Mouse (Mus musculus): ENCODE data around the gene Chst11. TPM values are rescaled to one million over a fixed set of nuclear protein-coding genes. Genes with fewer than 3 reads are reported as not detected.

Gene Chst11
- polyA plus RNA-seq, 1 experiment from 2014 or later: 1.5 TPM

GRCm38 (mm10) chr10:83128435-83128834, 143.1 kb downstream of the Chst11 start:
- WGBS: 83% methylated on average over 8 of the region's 8 CpGs
- Histone ChIP-seq H3K27ac (0 out of 2 replicates have a peak overlapping the region, but pooled peaks have one; percentile 50), H3K9me3 (replicated peaks) (no peaks in the 10 kb centered on the region), H3K4me1 (peaks cover 39% of the 10 kb centered on the region), H3K36me3 (no peaks in the 10 kb centered on the region), H3K27me3 (ENCODE audit: low read depth, poor library complexity, severe bottlenecking) (no peaks in the 10 kb centered on the region; the same call in 1 of the 2 replicates), H3K4me3 (no peak overlapping the region)
- no peak for DNase-seq (ENCODE audit: low spot score)

DNA sequence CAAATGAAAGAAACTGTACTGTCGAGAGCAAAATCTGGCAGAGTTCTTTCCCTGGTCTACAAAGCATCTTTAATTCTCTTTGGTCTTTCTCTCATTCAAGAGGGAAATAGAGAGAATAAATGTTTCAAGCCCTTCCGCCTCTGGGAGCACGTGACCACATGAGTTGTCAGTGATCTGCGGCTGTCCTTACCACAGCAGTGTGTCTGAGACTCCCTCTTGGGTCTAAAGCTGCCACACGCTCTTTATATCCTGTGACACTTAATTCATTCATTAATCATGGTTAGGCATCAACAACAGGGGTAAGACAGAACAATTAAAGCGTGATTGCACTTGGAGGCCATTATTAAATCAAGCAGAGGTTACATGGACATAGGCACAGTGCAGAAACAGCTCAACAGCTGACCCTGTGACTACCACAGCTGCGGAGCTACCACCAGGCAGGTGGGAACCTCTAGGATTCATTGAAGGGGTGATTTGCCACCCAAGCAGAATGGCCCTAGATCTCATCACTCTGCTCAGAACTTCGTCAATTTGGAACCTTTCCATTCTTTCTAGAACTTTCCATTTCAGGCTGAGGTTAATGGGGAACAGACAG, 144.4 kb downstream of the Chst11 start:
- 81% methylated on average over 8 of the region's 8 CpGs for WGBS

DNA sequence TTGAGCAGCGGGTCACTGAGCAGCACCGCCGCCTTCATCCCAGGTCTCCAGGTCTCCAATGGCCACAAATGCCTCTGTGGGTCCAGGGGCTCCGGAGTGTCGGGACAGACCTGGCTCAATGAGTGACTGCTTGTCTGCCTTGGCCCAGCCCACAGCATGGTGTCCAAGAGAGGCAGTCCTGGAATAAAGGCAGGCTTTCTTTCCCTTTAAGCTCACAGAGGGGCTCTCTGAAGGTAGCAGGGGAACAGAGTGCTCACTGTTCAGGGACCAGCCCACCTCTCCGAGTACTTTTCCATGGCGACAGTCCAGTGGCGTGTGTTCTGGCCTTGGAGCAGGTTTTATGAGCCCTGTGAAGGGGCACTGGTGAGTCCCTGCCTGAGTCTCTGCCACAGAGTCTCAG, 145.3 kb downstream of the Chst11 start:
- Histone ChIP-seq H3K27ac (peak overlapping the region; percentile 79; the same call in 1 of the 2 replicates), H3K9me3 (replicated peaks) (no peaks in the 10 kb centered on the region)
- 70% methylated on average over 8 of the region's 8 CpGs for WGBS

More for the DNA sequence above, 144.4 kb downstream of the Chst11 start:
- H3K27ac ChIP-seq: peak overlapping the region; percentile 79; the same call in 1 of the 2 replicates
- no peaks in the 10 kb centered on the region; the same call in 1 of the 2 replicates for H3K27me3 ChIP-seq (ENCODE audit: low read depth, poor library complexity, severe bottlenecking)
- no peaks in the 10 kb centered on the region for H3K36me3 ChIP-seq
- no peak for DNase-seq (ENCODE audit: low spot score)
- H3K4me3 ChIP-seq: no peak overlapping the region
- H3K9me3 ChIP-seq (replicated peaks): no peaks in the 10 kb centered on the region
- peaks cover 52% of the 10 kb centered on the region for H3K4me1 ChIP-seq

DNA sequence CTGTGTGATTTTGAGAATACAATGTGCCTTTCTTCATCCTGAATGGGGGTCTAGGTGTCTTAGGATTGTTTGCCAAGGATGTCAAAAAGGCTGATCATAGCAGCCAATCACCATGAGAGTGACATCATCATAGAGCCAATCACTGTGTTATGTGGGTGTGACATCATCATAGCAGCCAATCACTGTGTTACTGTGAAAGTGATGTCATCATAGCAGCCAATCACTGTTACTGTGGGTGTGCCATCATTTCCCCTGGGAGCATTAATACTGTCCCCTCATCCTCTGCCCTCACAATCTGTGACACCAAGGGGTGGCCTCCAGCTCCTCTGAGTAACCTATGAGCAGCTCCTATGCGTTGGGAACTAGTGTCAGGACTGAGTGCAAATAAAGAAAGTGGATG, 146.6 kb downstream of the Chst11 start:
- H3K27ac ChIP-seq: no peak overlapping the region; the same call in 1 of the 2 replicates
- DNase-seq (ENCODE audit: low spot score): no peak

More for the DNA sequence above, 145.3 kb downstream of the Chst11 start:
- no peaks in the 10 kb centered on the region for H3K36me3 ChIP-seq
- H3K4me1 ChIP-seq: peaks cover 61% of the 10 kb centered on the region
- H3K4me3 ChIP-seq: no peak overlapping the region
- no peaks in the 10 kb centered on the region; the same call in 1 of the 2 replicates for H3K27me3 ChIP-seq (ENCODE audit: low read depth, poor library complexity, severe bottlenecking)
- no peak for DNase-seq (ENCODE audit: low spot score)

GRCm38 (mm10) chr10:83133866-83134570, 148.7 kb downstream of the Chst11 start:
- 67% methylated on average over 16 of the region's 16 CpGs for WGBS
- no peaks in the 10 kb centered on the region for H3K9me3 ChIP-seq (replicated peaks)
- H3K27me3 ChIP-seq (ENCODE audit: low read depth, poor library complexity, severe bottlenecking): no peaks in the 10 kb centered on the region
- no peaks in the 10 kb centered on the region for H3K36me3 ChIP-seq
- peak overlapping the region; percentile 57; the same call in 1 of the 2 replicates for H3K27ac ChIP-seq
- no peak overlapping the region for H3K4me3 ChIP-seq
- H3K4me1 ChIP-seq: peaks cover 67% of the 10 kb centered on the region
- DNase-seq (ENCODE audit: low spot score): no peak

More for the DNA sequence above, 146.6 kb downstream of the Chst11 start:
- Histone ChIP-seq H3K4me3 (no peak overlapping the region), H3K36me3 (no peaks in the 10 kb centered on the region), H3K27me3 (ENCODE audit: low read depth, poor library complexity, severe bottlenecking) (no peaks in the 10 kb centered on the region; the same call in 1 of the 2 replicates), H3K9me3 (replicated peaks) (no peaks in the 10 kb centered on the region), H3K4me1 (peaks cover 64% of the 10 kb centered on the region)
- 92% methylated on average over 1 of the region's 1 CpGs for WGBS

GRCm38 (mm10) chr10:83134896-83135295, 149.6 kb downstream of the Chst11 start:
- Histone ChIP-seq H3K27me3 (ENCODE audit: low read depth, poor library complexity, severe bottlenecking) (no peaks in the 10 kb centered on the region), H3K9me3 (replicated peaks) (no peaks in the 10 kb centered on the region), H3K36me3 (no peaks in the 10 kb centered on the region), H3K4me1 (peaks cover 71% of the 10 kb centered on the region), H3K4me3 (no peak overlapping the region), H3K27ac (peak overlapping the region; percentile 57; the same call in 1 of the 2 replicates)
- DNase-seq (ENCODE audit: low spot score): no peak
- 56% methylated on average over 10 of the region's 10 CpGs for WGBS

- Histone ChIP-seq H3K9me3 (replicated peaks) (no peaks in the 10 kb centered on the region), H3K4me3 (no peak overlapping the region), H3K27me3 (ENCODE audit: low read depth, poor library complexity, severe bottlenecking) (no peaks in the 10 kb centered on the region), H3K36me3 (no peaks in the 10 kb centered on the region), H3K4me1 (peaks cover 72% of the 10 kb centered on the region), H3K27ac (no peak overlapping the region)
- 86% methylated on average over 1 of the region's 1 CpGs for WGBS
- no peak for DNase-seq (ENCODE audit: low spot score)
Observed at GRCm38 (mm10) chr10:83135963-83136362, 150.7 kb downstream of the Chst11 start.

- H3K9me3 ChIP-seq (replicated peaks): no peaks in the 10 kb centered on the region
- no peak for DNase-seq (ENCODE audit: low spot score)
- H3K4me3 ChIP-seq: no peak overlapping the region
- H3K27ac ChIP-seq: peak overlapping the region; percentile 36; the same call in 1 of the 2 replicates
- no peaks in the 10 kb centered on the region for H3K27me3 ChIP-seq (ENCODE audit: low read depth, poor library complexity, severe bottlenecking)
- WGBS: 79% methylated on average over 7 of the region's 7 CpGs
- peaks cover 72% of the 10 kb centered on the region for H3K4me1 ChIP-seq
- H3K36me3 ChIP-seq: no peaks in the 10 kb centered on the region
Observed at GRCm38 (mm10) chr10:83137103-83137502, 151.8 kb downstream of the Chst11 start.

GRCm38 (mm10) chr10:83139276-83139675, 154.0 kb downstream of the Chst11 start:
- peaks cover 67% of the 10 kb centered on the region for H3K4me1 ChIP-seq
- DNase-seq (ENCODE audit: low spot score): no peak
- no peak overlapping the region for H3K4me3 ChIP-seq
- 89% methylated on average over 7 of the region's 7 CpGs for WGBS
- H3K27ac ChIP-seq: peak overlapping the region; percentile 67; the same call in 1 of the 2 replicates
- no peaks in the 10 kb centered on the region for H3K36me3 ChIP-seq
- no peaks in the 10 kb centered on the region for H3K27me3 ChIP-seq (ENCODE audit: low read depth, poor library complexity, severe bottlenecking)
- no peaks in the 10 kb centered on the region for H3K9me3 ChIP-seq (replicated peaks)

GRCm38 (mm10) chr10:83140258-83140936, 155.1 kb downstream of the Chst11 start:
- WGBS: 76% methylated on average over 16 of the region's 16 CpGs
- Histone ChIP-seq H3K9me3 (replicated peaks) (no peaks in the 10 kb centered on the region), H3K4me1 (peaks cover 63% of the 10 kb centered on the region), H3K27ac (peak overlapping the region; percentile 67; the same call in 1 of the 2 replicates), H3K27me3 (ENCODE audit: low read depth, poor library complexity, severe bottlenecking) (no peaks in the 10 kb centered on the region), H3K36me3 (no peaks in the 10 kb centered on the region), H3K4me3 (no peak overlapping the region)
- DNase-seq (ENCODE audit: low spot score): no peak

DNA sequence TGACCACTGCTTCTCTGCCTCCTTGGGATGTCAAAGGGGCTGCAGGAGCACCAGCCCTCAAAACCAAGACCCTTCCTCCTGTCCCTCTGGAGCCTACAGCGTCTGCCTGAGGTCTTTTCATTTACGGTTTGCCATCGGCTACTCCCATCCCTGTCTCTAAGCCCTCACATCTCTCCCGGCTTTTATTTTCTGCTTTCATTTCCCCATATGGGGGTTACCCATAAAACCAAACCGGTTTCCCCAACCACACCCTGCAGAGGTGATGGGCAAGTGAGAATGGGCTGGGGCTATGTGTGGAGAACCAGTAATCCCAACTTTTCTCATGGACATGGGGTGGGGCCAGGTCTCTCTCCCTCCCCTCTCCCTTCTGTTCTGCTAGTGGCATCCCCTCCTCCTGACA, 156.1 kb downstream of the Chst11 start:
- H3K4me3 ChIP-seq: no peak overlapping the region
- peaks cover 65% of the 10 kb centered on the region for H3K4me1 ChIP-seq
- no peaks in the 10 kb centered on the region for H3K36me3 ChIP-seq
- no peaks in the 10 kb centered on the region for H3K9me3 ChIP-seq (replicated peaks)
- peak overlapping the region; percentile 67; the same call in 1 of the 2 replicates for H3K27ac ChIP-seq
- H3K27me3 ChIP-seq (ENCODE audit: low read depth, poor library complexity, severe bottlenecking): no peaks in the 10 kb centered on the region
- DNase-seq (ENCODE audit: low spot score): no peak
- 90% methylated on average over 5 of the region's 5 CpGs for WGBS

- Histone ChIP-seq H3K27ac (no peak overlapping the region), H3K4me1 (peaks cover 54% of the 10 kb centered on the region), H3K4me3 (no peak overlapping the region), H3K36me3 (no peaks in the 10 kb centered on the region), H3K27me3 (ENCODE audit: low read depth, poor library complexity, severe bottlenecking) (no peaks in the 10 kb centered on the region), H3K9me3 (replicated peaks) (no peaks in the 10 kb centered on the region)
- no peak for DNase-seq (ENCODE audit: low spot score)
- 92% methylated on average over 10 of the region's 10 CpGs for WGBS
Observed at GRCm38 (mm10) chr10:83143049-83143448, 157.8 kb downstream of the Chst11 start.

DNA sequence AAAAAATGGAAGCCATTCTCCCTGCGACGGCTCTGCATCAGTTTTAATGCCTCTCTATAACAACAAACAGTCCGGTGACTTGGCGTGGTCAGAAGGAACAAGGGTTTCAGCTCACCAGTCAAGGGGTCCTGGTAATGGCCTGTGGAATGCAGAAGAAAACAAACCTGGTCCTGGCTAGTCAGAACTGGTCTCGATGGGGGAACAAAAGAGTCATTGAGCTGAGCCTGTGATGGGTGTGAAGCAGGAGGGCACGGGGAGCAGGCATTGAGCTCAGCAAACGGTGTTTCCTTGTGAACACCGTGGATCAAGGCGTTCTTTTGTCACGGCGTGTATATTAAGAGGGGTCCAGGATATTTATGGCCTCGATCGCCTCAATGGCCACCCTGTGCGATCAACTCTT, 160.5 kb downstream of the Chst11 start:
- H3K9me3 ChIP-seq (replicated peaks): no peaks in the 10 kb centered on the region
- H3K4me1 ChIP-seq: peaks cover 42% of the 10 kb centered on the region
- H3K36me3 ChIP-seq: no peaks in the 10 kb centered on the region
- H3K27me3 ChIP-seq (ENCODE audit: low read depth, poor library complexity, severe bottlenecking): no peaks in the 10 kb centered on the region
- DNase-seq (ENCODE audit: low spot score): no peak
- no peak overlapping the region for H3K4me3 ChIP-seq
- H3K27ac ChIP-seq: peak overlapping the region; percentile 80
- 69% methylated on average over 14 of the region's 14 CpGs for WGBS

Measured in limb, embryonic 10.5 days (tissue).